ENCODE assay signal across 16 mouse cellular contexts in genomic region chr12:106519141-106519540, GRCm38 (mm10).
"Had no signal": no experiment of that assay in that cellular context is flagged by ENCODE, and none has a peak within 500 bp of the region (broad histone marks: within the 10 kb centered on the region; RNA-seq: fewer than 3 reads in every experiment).

No protein-coding gene starts in this region.

- H3K4me1 ChIP-seq: stomach, embryonic 15.5 days had no signal

- H3K27me3 ChIP-seq: neural tube, embryonic 13.5 days; neural tube, embryonic 15.5 days; stomach, embryonic 15.5 days had no signal

- H3K9ac ChIP-seq: neural tube, embryonic 13.5 days; neural tube, embryonic 15.5 days; stomach, embryonic 15.5 days had no signal

- H3K9me3 ChIP-seq: neural tube, embryonic 13.5 days; neural tube, embryonic 15.5 days; stomach, embryonic 15.5 days had no signal

- H3K4me2 ChIP-seq: neural tube, embryonic 13.5 days; neural tube, embryonic 15.5 days; stomach, embryonic 15.5 days had no signal

- H3K27ac ChIP-seq: neural tube, embryonic 13.5 days; neural tube, embryonic 15.5 days; stomach, embryonic 15.5 days; stomach, postnatal 0 days had no signal

- DNase-seq: retina, postnatal 1 day; right cerebral cortex, adult 18-20 months; right cerebral cortex, postnatal 14 days; right cerebral cortex, postnatal 25 days; right cerebral cortex, postnatal 4 days; spleen, adult 18-20 months; thymus, adult 18-20 months; thymus, adult 2 months; thymus, postnatal 14 days; thymus, postnatal 25 days; thymus, postnatal 36 days; thymus, postnatal 4 days had no signal

- H3K36me3 ChIP-seq: neural tube, embryonic 13.5 days; neural tube, embryonic 15.5 days; stomach, embryonic 15.5 days had no signal

- H3K4me3 ChIP-seq: neural tube, embryonic 13.5 days; neural tube, embryonic 15.5 days; stomach, embryonic 15.5 days had no signal
